Mouse (Mus musculus) kidney, postnatal 14 days (tissue): ENCODE measurements around the gene Cct6b.

ENCODE experiments used
- DNase-seq: peaks from one replicate; pipeline ENCODE4 v3.0.0; 2022; ENCODE audit warnings: mixed read lengths

The Cct6b gene

DNA sequence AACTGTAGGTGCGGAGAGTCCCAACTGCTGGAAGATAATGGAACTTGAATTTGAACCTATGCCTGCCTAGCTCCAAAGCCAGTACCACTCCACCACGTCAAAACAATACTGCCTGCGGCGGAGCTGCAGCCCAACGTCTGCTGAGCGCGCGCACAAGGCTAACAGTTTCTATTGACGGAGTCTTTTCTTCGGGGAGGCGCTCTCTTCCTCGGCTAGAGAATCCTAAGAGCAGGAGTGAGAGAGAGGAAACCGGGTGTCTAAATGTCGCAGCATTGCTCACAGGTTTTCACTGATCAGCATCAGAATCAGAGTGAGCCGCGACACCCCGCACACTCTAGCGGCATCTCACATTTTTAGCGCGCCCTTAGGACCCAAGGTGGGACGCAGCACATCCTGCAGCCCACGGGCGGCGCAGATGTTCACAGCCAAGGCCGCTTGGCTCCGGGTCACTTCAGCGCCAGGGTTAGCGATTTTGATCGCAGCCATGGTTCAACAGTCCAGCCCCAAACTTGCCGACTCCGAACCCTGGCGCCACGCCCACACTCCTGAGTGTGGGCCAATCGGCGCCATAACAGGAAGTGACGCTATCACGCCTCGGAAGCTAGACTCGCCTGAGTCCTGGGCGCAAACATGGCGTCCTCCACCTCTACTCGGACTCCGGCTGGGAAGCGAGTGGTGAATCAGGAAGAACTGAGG, at the start of gene Cct6b, which contains the start of gene Zfp830:
TSS of gene Cct6b (minus strand) at position 580 of the 696 bp plus-strand sequence.
TSS of gene Zfp830 (plus strand) at position 604 of the 696 bp plus-strand sequence.
- DNase-seq, result peak; percentile 97

- no peak for DNase-seq
Measured at GRCm38 (mm10) chr11:82808485-82808884, 44.4 kb upstream of the Cct6b start.

- no peak for DNase-seq
Measured at GRCm38 (mm10) chr11:82807370-82807769, 43.2 kb upstream of the Cct6b start.

- DNase-seq, result no peak
Measured at GRCm38 (mm10) chr11:82806656-82807055, 42.5 kb upstream of the Cct6b start.

GRCm38 (mm10) chr11:82783453-82783852, 19.3 kb upstream of the Cct6b start:
- DNase-seq, result no peak

GRCm38 (mm10) chr11:82782197-82782596, 18.1 kb upstream of the Cct6b start:
- no peak for DNase-seq

DNA sequence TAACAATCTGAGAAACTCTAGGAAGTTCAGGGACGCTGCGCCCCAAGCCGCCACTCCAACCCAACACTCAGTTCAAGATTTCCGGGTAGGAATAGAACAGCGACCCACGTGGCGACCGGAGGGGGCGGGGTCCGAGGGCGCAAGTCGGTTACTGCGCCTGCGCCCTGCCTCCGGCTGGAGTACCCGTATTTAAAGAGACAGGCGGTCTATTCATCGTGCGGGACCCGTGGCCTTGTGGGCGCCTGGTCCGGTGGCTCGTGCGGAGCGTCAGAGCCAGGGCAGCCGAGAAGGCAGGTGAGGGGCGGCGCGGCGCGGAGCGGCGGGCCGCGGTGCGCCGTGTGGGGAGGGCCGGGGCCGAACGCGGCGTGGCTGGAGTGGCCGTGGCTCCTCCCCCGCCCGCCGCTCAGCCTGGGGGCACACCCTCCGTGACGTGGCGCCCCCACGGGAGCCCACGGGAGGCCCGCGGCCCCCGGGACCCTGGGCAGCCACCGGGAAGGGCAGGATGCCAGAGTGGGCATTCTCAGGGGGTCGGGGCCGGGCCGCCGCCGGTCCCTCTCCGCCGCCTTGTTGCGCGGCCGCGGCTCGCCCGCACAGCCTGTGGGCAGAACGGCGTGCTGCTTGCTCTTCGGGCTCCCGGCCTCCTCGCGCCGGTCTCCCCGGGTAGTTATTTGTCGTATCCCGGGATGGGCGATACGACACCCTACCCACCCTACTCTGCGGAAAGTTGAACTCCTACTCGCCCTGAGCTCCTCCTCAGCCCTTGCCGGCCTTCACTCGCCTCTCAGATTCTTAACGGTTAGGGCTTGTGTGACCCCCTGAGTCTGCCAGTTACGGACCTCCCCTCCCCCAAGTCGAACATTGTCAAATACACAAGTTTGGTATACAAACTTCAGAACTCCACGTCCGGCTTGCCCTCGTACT, 17.1 kb upstream of the Cct6b start, which contains the start of gene Lig3:
TSS of gene Lig3 (plus strand) at position 126 of the 921 bp plus-strand sequence.
- DNase-seq, result peak; percentile 97

GRCm38 (mm10) chr11:82780134-82780533, 16.0 kb upstream of the Cct6b start:
- no peak for DNase-seq

GRCm38 (mm10) chr11:82764438-82764924, 360 bp upstream of the Cct6b start:
- no peak for DNase-seq

DNA sequence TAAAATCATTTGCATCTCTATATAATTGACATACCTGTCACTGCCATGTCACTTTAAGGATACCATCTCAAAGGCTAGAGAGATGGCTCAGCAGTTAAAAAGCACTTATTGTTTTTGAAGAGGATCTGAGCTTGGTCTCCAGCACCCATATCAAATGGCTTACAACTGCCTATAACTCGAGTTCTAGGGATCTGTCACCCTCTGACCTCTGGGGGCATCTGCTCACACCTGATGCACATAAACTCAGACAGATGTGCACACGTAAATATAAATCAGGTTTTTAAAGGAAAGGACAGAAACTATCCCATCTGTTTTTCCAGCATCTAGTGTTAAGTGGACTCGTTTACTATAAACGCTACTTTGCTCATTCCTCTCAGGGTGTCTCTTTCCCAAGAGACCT, 860 bp downstream of the Cct6b start:
- no peak for DNase-seq

GRCm38 (mm10) chr11:82762286-82762829, 1.8 kb downstream of the Cct6b start:
- DNase-seq, result no peak

- DNase-seq, result no peak
Measured at GRCm38 (mm10) chr11:82755919-82756318, 8.2 kb downstream of the Cct6b start.

GRCm38 (mm10) chr11:82752349-82753115, 11.6 kb downstream of the Cct6b start:
- DNase-seq, result no peak

DNA sequence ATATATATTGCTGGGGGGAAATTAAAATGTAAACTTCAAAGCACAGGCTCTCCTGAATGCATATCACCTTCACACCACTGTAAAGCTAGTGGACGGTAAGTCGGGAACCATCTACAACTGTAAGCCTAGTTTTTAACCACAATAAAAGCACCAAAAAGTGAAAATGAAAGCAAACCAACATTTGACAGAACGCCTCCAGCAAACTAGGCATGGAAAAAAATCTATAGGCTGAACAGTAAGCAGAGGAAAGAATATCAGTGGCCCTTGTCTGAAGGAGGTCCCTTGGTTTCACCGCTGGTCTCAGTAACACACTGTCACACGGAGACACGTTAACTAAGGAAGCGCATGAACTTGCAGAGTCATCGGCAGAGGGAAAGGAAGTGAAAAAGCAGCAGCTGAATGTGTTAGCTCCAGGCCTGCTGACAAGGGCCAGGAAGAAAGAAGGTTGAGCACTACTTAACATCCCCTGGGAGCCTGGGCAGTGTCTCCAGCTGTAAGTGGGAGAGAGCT, 17.2 kb downstream of the Cct6b start:
- DNase-seq, result peak; percentile 11

DNA sequence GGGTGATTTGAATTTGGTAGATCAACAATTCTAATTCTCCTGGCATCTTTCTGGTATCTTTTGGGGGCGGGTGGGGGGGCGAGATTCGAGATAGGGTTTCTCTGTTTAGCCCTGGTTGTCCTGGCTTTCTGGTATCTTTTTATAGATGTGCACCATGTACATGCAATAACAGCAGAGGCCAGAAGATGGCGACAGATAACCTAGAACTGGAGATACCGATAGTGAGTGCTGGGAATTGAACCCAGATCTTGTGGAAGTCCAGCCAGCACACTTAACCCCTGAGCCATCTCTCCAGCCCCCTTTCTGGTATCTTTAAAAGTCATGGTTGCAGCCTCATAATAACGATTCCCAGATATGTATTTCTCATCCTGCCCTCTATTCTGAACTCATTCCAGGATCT, 18.0 kb downstream of the Cct6b start:
- peak; percentile 33 for DNase-seq

DNA sequence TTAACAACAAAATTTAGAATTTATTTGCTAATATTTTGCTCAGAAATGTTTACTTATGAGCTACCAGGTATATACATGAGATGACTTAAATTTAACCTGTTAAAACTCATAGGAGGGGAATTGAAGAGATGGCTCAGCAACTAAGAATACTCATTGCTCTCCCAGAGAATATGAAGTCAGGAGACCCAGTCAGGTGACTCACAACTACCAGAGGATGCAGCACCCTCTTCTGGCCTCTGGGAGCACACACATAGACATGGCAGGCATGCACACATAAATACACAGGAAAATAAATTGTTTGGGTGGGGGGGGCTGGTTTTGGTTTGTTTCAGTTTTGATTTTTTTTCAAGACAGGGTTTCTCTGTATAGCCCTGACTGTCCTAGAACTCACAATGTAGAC, 25.1 kb downstream of the Cct6b start:
- DNase-seq, result no peak

GRCm38 (mm10) chr11:82734227-82734626, 29.9 kb downstream of the Cct6b start:
- peak; percentile 7 for DNase-seq

- DNase-seq, result no peak
Measured at GRCm38 (mm10) chr11:82726862-82727261, 37.3 kb downstream of the Cct6b start.

- no peak for DNase-seq
Measured at GRCm38 (mm10) chr11:82719294-82719693, 44.8 kb downstream of the Cct6b start.

DNA sequence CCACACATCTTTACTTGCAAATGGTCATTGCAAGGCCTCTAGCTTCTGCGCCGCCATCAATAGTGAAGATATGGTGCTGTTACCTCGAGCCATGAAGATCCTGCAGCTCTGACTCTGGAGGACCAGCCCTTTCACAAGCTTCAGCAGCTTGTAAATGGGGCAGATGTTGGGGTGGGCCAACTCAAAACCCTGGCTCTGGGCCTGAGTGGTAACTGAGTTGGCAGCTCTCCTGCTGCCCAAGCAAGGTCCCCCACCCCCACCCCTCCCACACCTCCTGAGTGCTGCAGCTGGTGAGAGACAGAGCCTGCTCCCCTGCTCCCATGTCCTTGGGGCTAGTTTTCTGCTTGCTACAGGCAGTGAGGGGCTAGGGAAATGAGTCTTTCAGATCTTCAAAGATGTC, 51.4 kb downstream of the Cct6b start:
- DNase-seq, result no peak

- DNase-seq, result no peak
Measured at GRCm38 (mm10) chr11:82708934-82709333, 55.2 kb downstream of the Cct6b start.

GRCm38 (mm10) chr11:82705082-82705481, 59.0 kb downstream of the Cct6b start:
- DNase-seq, result no peak
